Mouse (Mus musculus) liver, embryonic 11.5 days (tissue): ENCODE measurements around the gene Tfpi. TPM values are rescaled to one million over a fixed set of nuclear protein-coding genes. Genes with fewer than 3 reads are reported as not detected.

Experiments used
- ATAC-seq: fragments of 200-750 bp; cut with Nextera tagmentation; replicated peaks from 2 replicates; pipeline ENCODE4 v1.8.0; 2017; ENCODE audit warnings: moderate number of reproducible peaks, mild to moderate bottlenecking, moderate TSS enrichment, moderate library complexity; ENCODE audit not compliant: low FRiP score
- DNase-seq: peaks from one replicate; pipeline ENCODE4 v3.0.0-alpha.2; 2017; ENCODE audit warnings: low spot score
- H3K27ac ChIP-seq: fragments of 300-500 bp; sonication (generic); 2 replicates; pipeline ENCODE4 v1.5.1; 2014; ENCODE audit warnings: mild to moderate bottlenecking, low read depth, low read length, control low read depth
- H3K27me3 ChIP-seq: fragments of 300-500 bp; sonication (generic); replicated peaks from 2 replicates; pipeline ENCODE4 v1.6.1; 2014; ENCODE audit warnings: low read length, mixed read lengths; ENCODE audit not compliant: control insufficient read depth, insufficient read depth
- H3K36me3 ChIP-seq: fragments of 300-500 bp; sonication (generic); 2 replicates; pipeline ENCODE4 v1.6.1; 2014; ENCODE audit warnings: mild to moderate bottlenecking, low read length, moderate library complexity, mixed read lengths; ENCODE audit not compliant: control insufficient read depth, insufficient read depth
- H3K4me1 ChIP-seq: fragments of 300-500 bp; sonication (generic); replicated peaks from 2 replicates; pipeline ENCODE4 v1.6.1; 2014; ENCODE audit warnings: low read length, mixed read lengths; ENCODE audit not compliant: control insufficient read depth, insufficient read depth
- H3K4me2 ChIP-seq: fragments of 300-500 bp; sonication (generic); 2 replicates; pipeline ENCODE4 v1.6.1; 2014; ENCODE audit warnings: mild to moderate bottlenecking, control low read depth, moderate library complexity
- H3K4me3 ChIP-seq: fragments of 300-500 bp; sonication (generic); 2 replicates; pipeline ENCODE4 v1.5.1; 2014; ENCODE audit warnings: low read depth, low read length, control low read depth
- H3K9ac ChIP-seq: fragments of 300-500 bp; sonication (generic); 2 replicates; pipeline ENCODE4 v1.6.1; 2014; ENCODE audit warnings: low read depth, low read length, control low read depth
- H3K9me3 ChIP-seq: fragments of 300-500 bp; sonication (generic); 2 replicates; pipeline ENCODE4 v1.6.1; 2016; ENCODE audit warnings: low read length, inconsistent platforms, mixed read lengths; ENCODE audit not compliant: control insufficient read depth
- WGBS: fragments of 180-500 bp; shearing (Covaris S2); extraction: QIAGEN DNeasy Blood & Tissue Kit; methylation state at CpG from one replicate; pipeline ENCODE4 v1.1.7; 2014; 5-methylcytosine and 5-hydroxymethylcytosine counted together
- polyA plus RNA-seq: library from polyadenylated mRNA; unstranded; fragments of >200 nt; fragmentation: Nextera tagmentation; extraction: Ambion mirVana; gene quantifications from 2 replicates; pipeline ENCODE4 v1.2.1, GENCODE M21; 2014

Gene Tfpi
- 40.9 and 41.9 TPM in 2 replicates for polyA plus RNA-seq

- H3K4me2 ChIP-seq: peak within 1 kb of the TSS; percentile 69
These were observed at the start of gene Tfpi for GRCm38 (mm10) chr2:84476577-84476976. Tfpi (minus strand) TSS chr2:84476775.

DNA sequence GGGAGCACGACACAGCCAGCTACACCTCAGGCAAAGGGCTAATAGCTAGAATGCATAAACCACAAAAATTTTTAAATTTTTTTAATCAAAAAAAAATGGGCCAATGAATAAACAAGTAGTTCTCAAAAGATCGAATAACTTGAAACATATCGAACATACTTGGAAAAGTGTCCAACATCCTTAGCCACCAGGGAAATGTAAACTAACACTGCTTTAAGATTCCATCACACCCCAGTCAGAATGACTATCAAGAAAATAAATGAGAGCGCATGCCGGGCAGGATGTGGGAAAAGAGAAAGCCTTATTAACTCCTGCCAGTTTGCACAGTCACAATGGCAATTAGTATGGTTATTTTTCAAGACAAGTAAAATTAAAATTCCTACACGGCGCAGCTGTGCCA is 49.6 kb upstream of the Tfpi start:
- WGBS: 76% methylated on average over 7 of the region's 7 CpGs
- H3K27me3 ChIP-seq: no peaks in the 10 kb centered on the region
- no peak for ATAC-seq
- H3K4me3 ChIP-seq: no peak overlapping the region
- H3K9me3 ChIP-seq: no peaks in the 10 kb centered on the region
- no peaks in the 10 kb centered on the region; the same call in 1 of the 2 replicates for H3K4me1 ChIP-seq
- no peaks in the 10 kb centered on the region for H3K36me3 ChIP-seq
- H3K4me2 ChIP-seq: no peak overlapping the region
- DNase-seq: no peak
- H3K9ac ChIP-seq: no peak overlapping the region
- no peak overlapping the region for H3K27ac ChIP-seq

More at GRCm38 (mm10) chr2:84476577-84476976, at the start of gene Tfpi:
- Histone ChIP-seq H3K4me3 (peak within 1 kb of the TSS; percentile 35), H3K36me3 (peaks cover 4% of the 10 kb centered on the region; the same call in 1 of the 2 replicates), H3K9ac (peak within 1 kb of the TSS; percentile 59), H3K9me3 (no peaks in the 10 kb centered on the region), H3K27me3 (no peaks in the 10 kb centered on the region), H3K27ac (peak within 1 kb of the TSS; percentile 63), H3K4me1 (peaks cover 4% of the 10 kb centered on the region; the same call in 1 of the 2 replicates)
- 15% methylated on average over 4 of the region's 4 CpGs for WGBS
- DNase-seq (no peak), ATAC-seq (peak; percentile 83)

- no peak overlapping the region for H3K4me3 ChIP-seq
- no peaks in the 10 kb centered on the region for H3K27me3 ChIP-seq
- H3K36me3 ChIP-seq: no peaks in the 10 kb centered on the region
- H3K4me2 ChIP-seq: no peak overlapping the region
- WGBS: 60% methylated on average over 6 of the region's 6 CpGs
- no peak for DNase-seq
- H3K4me1 ChIP-seq: no peaks in the 10 kb centered on the region; the same call in 1 of the 2 replicates
- no peak for ATAC-seq
- no peaks in the 10 kb centered on the region for H3K9me3 ChIP-seq
- H3K27ac ChIP-seq: no peak overlapping the region
- no peak overlapping the region for H3K9ac ChIP-seq
These were observed 49.2 kb upstream of the Tfpi start for GRCm38 (mm10) chr2:84525806-84526205.

DNA sequence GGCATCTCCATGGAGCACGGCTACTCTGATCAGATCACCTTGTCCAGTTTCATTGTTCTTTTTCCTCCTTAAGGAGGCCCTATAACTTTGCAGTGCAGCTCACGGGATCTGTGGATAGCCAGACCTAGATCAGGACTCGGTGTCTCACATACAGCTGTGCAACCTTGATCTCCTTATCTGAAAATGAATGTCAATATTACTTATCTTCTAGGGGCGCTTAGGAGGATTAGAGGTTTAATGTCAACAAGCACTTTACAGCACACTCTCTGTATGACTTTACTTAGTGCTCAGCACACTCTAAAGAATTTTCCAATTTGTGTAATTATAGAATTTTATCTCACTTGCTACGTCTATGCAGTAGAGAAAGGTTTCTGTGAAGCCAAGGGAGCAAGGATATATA is 48.5 kb upstream of the Tfpi start:
- H3K36me3 ChIP-seq: no peaks in the 10 kb centered on the region
- 59% methylated on average over 5 of the region's 5 CpGs for WGBS
- H3K4me2 ChIP-seq: no peak overlapping the region
- ATAC-seq: no peak
- H3K9ac ChIP-seq: no peak overlapping the region
- H3K9me3 ChIP-seq: no peaks in the 10 kb centered on the region
- no peaks in the 10 kb centered on the region; the same call in 1 of the 2 replicates for H3K4me1 ChIP-seq
- H3K27ac ChIP-seq: no peak overlapping the region
- H3K27me3 ChIP-seq: no peaks in the 10 kb centered on the region
- no peak for DNase-seq
- H3K4me3 ChIP-seq: no peak overlapping the region

GRCm38 (mm10) chr2:84523994-84524393 is 47.4 kb upstream of the Tfpi start:
- Histone ChIP-seq H3K4me2 (no peak overlapping the region), H3K36me3 (no peaks in the 10 kb centered on the region), H3K27me3 (no peaks in the 10 kb centered on the region), H3K27ac (no peak overlapping the region), H3K9ac (no peak overlapping the region), H3K9me3 (no peaks in the 10 kb centered on the region), H3K4me1 (no peaks in the 10 kb centered on the region), H3K4me3 (no peak overlapping the region)
- no peak for ATAC-seq
- 57% methylated on average over 6 of the region's 6 CpGs for whole genome bisulfite sequencing
- no peak for DNase-seq

DNA sequence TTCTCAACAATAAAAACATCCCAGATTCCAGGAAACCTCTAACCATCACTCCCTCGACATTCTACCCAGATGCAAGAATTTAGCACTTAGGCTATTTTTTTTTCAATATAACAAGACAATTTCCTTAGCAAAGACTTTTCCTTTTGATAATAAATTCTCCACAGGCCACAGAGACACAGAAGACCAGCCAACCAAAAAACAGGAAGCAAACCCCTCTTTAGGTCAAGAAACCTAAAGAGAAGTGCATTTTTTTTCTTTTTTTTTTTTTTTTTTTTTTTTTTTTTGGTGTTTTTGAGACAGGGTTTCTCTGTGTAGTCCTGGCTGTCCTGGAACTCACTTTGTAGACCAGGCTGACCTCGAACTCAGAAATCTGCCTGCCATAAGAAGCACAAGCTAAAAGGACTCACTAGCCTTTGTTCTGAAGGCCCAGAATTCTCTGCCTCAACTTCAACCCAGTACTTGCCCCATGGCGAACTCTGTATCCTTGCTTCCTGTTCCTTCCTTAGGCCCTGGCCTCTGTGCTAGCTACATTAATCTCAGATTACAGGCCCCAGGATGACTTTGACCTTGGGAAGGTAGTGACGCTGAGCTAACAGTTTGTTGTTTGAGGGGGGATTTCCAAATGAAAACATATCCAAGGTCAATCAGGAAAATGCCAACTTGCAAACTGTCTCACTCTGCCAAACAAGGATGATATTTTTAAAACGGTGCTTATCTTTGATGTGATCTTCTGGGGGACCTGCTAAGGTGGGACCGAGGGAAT is 46.7 kb upstream of the Tfpi start:
- no peak overlapping the region for H3K4me3 ChIP-seq
- H3K4me1 ChIP-seq: no peaks in the 10 kb centered on the region
- H3K36me3 ChIP-seq: no peaks in the 10 kb centered on the region
- no peak overlapping the region for H3K4me2 ChIP-seq
- no peak overlapping the region for H3K27ac ChIP-seq
- DNase-seq: no peak
- 67% methylated on average over 6 of the region's 6 CpGs for WGBS
- ATAC-seq: no peak
- no peak overlapping the region for H3K9ac ChIP-seq
- H3K9me3 ChIP-seq: no peaks in the 10 kb centered on the region
- no peaks in the 10 kb centered on the region for H3K27me3 ChIP-seq

- H3K9ac ChIP-seq: no peak overlapping the region; the same call in 1 of the 2 replicates
- H3K4me3 ChIP-seq: no peak overlapping the region
- H3K4me1 ChIP-seq: no peaks in the 10 kb centered on the region
- H3K36me3 ChIP-seq: no peaks in the 10 kb centered on the region
- peak overlapping the region; percentile 62; the same call in 1 of the 2 replicates for H3K27ac ChIP-seq
- no peak for DNase-seq
- no peak overlapping the region; the same call in 1 of the 2 replicates for H3K4me2 ChIP-seq
- peak; percentile 34 for ATAC-seq
- 57% methylated on average over 12 of the region's 12 CpGs for WGBS
- no peaks in the 10 kb centered on the region for H3K27me3 ChIP-seq
- no peaks in the 10 kb centered on the region for H3K9me3 ChIP-seq
These were observed 43.0 kb upstream of the Tfpi start for GRCm38 (mm10) chr2:84519514-84520067.

DNA sequence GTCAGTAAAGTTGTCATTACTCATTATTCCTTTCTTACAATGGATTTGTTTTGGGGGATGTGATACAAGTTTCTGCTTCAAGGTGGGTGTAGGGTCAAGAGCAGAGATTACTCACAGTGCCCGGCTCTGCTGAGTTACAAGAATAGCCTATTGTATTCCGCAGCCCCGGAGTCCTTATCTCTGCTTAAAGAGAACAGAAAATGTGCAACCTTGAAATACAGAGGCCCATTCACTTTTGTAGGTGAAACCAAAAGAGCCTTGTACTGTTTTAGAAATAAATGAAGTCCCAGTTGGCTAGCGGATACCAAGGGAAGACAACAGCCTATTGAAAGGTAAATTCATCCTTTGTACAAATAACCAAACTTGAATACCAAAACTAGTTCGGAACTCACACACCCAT is 42.2 kb upstream of the Tfpi start:
- peak overlapping the region; percentile 62; the same call in 1 of the 2 replicates for H3K27ac ChIP-seq
- H3K4me1 ChIP-seq: no peaks in the 10 kb centered on the region
- ATAC-seq: no peak
- H3K4me2 ChIP-seq: no peak overlapping the region; the same call in 1 of the 2 replicates
- no peak overlapping the region for H3K9ac ChIP-seq
- no peaks in the 10 kb centered on the region for H3K27me3 ChIP-seq
- no peaks in the 10 kb centered on the region for H3K9me3 ChIP-seq
- WGBS: 63% methylated on average over 5 of the region's 5 CpGs
- H3K4me3 ChIP-seq: no peak overlapping the region
- DNase-seq: no peak
- H3K36me3 ChIP-seq: no peaks in the 10 kb centered on the region
